Mouse (Mus musculus): ENCODE measurements around the gene Fgf2.

Fgf2 gene

GRCm38 (mm10) chr3:37348221-37349165 is at the start of gene Fgf2:
Gene Fgf2 (plus strand): TSS chr3:37348346.
- peak; percentile 53 for DNase-seq (ENCODE audit: extremely low spot score)

- no peak for DNase-seq (ENCODE audit: extremely low spot score)
These were observed 48.7 kb upstream of the Fgf2 start for GRCm38 (mm10) chr3:37299470-37299869.

GRCm38 (mm10) chr3:37302685-37303084 is 45.5 kb upstream of the Fgf2 start:
- peak; percentile 42 for DNase-seq (ENCODE audit: extremely low spot score)

GRCm38 (mm10) chr3:37303392-37304139 is 44.6 kb upstream of the Fgf2 start:
- no peak for DNase-seq (ENCODE audit: extremely low spot score)

GRCm38 (mm10) chr3:37311897-37312369 is 36.2 kb upstream of the Fgf2 start:
- DNase-seq (ENCODE audit: extremely low spot score), result no peak

- peak; percentile 98 for DNase-seq (ENCODE audit: extremely low spot score)
These were observed 35.7 kb upstream of the Fgf2 start, which contains the start of the genes Bbs12 and Cetn4 for GRCm38 (mm10) chr3:37312370-37312941. Gene Bbs12 (plus strand): TSS chr3:37312554. Gene Cetn4 (minus strand): TSS chr3:37312708.

- DNase-seq (ENCODE audit: extremely low spot score), result peak; percentile 15
These were observed 34.8 kb upstream of the Fgf2 start for GRCm38 (mm10) chr3:37313371-37313770.

- DNase-seq (ENCODE audit: extremely low spot score), result no peak
These were observed 31.9 kb upstream of the Fgf2 start for GRCm38 (mm10) chr3:37316233-37316632.

- peak; percentile 12 for DNase-seq (ENCODE audit: extremely low spot score)
These were observed 23.8 kb upstream of the Fgf2 start for GRCm38 (mm10) chr3:37324310-37324709.

- no peak for DNase-seq (ENCODE audit: extremely low spot score)
These were observed 22.6 kb upstream of the Fgf2 start for GRCm38 (mm10) chr3:37325317-37326112.

- DNase-seq (ENCODE audit: extremely low spot score), result no peak
These were observed 21.5 kb upstream of the Fgf2 start for GRCm38 (mm10) chr3:37326627-37327026.

GRCm38 (mm10) chr3:37328489-37328888 is 19.7 kb upstream of the Fgf2 start:
- no peak for DNase-seq (ENCODE audit: extremely low spot score)

- no peak for DNase-seq (ENCODE audit: extremely low spot score)
These were observed 18.2 kb upstream of the Fgf2 start for GRCm38 (mm10) chr3:37329963-37330362.

GRCm38 (mm10) chr3:37331999-37332449 is 16.1 kb upstream of the Fgf2 start:
- DNase-seq (ENCODE audit: extremely low spot score), result no peak

- DNase-seq (ENCODE audit: extremely low spot score), result no peak
These were observed 14.1 kb upstream of the Fgf2 start for GRCm38 (mm10) chr3:37334053-37334452.

- DNase-seq (ENCODE audit: extremely low spot score), result no peak
These were observed 7.0 kb upstream of the Fgf2 start for GRCm38 (mm10) chr3:37341110-37341509.

- DNase-seq (ENCODE audit: extremely low spot score), result no peak
These were observed 5.3 kb upstream of the Fgf2 start for GRCm38 (mm10) chr3:37342811-37343210.

- DNase-seq (ENCODE audit: extremely low spot score), result peak; percentile 4
These were observed 475 bp upstream of the Fgf2 start for GRCm38 (mm10) chr3:37347671-37348070.

GRCm38 (mm10) chr3:37349166-37349548 is 1.0 kb downstream of the Fgf2 start:
- DNase-seq (ENCODE audit: extremely low spot score), result peak; percentile 4

GRCm38 (mm10) chr3:37350386-37350785 is 2.2 kb downstream of the Fgf2 start:
- DNase-seq (ENCODE audit: extremely low spot score), result no peak

- no peak for DNase-seq (ENCODE audit: extremely low spot score)
These were observed 5.9 kb downstream of the Fgf2 start for GRCm38 (mm10) chr3:37353951-37354481.

All from embryo, embryonic 9.5 days (tissue).